Mouse (Mus musculus): ENCODE data around the gene 1700001K19Rik. TPM values are rescaled to one million over a fixed set of nuclear protein-coding genes. Genes with fewer than 3 reads are reported as not detected.

The 1700001K19Rik gene
- polyA plus RNA-seq, 1 experiment from 2014 or later, result not detected

DNA sequence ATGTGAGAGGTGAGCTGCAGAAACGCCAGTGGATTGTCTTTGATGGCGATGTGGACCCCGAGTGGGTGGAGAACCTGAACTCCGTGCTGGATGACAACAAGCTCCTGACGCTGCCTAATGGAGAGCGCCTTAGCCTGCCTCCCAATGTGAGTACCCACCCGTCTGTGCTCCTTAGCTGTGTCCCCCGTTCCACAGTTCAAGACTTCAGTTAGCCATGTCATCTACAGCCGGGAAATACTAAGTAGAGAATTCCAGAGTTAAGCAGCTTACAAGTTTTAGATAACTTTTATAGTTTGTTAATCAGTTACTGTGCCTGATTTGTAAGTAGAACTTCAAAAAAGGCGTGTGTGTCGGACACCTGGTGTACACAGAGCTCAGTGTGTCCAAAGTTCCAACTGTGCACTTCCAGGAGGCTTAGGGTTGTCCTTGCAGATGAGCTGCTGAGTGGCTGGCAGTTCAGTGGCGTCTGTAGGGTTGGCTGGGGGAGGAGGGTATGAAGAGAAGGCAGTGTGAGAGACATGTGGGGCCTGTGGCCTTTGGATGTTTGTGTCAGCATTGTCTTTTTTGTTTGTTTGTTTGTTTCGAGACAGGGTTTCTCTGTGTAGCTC is 44.8 kb downstream of the 1700001K19Rik start:
- Histone ChIP-seq H3K9me3 (no peaks in the 10 kb centered on the region), H3K27ac (no peak overlapping the region), H3K27me3 (replicated peaks) (no peaks in the 10 kb centered on the region), H3K36me3 (peaks cover 95% of the 10 kb centered on the region), H3K9ac (no peak overlapping the region), H3K4me2 (no peak overlapping the region), H3K4me3 (replicated peaks) (no peak overlapping the region), H3K4me1 (no peaks in the 10 kb centered on the region)
- no peak for ATAC-seq (ENCODE audit: insufficient read depth, low FRiP score, low read depth)
- 87% methylated on average over 13 of the region's 13 CpGs for WGBS

DNA sequence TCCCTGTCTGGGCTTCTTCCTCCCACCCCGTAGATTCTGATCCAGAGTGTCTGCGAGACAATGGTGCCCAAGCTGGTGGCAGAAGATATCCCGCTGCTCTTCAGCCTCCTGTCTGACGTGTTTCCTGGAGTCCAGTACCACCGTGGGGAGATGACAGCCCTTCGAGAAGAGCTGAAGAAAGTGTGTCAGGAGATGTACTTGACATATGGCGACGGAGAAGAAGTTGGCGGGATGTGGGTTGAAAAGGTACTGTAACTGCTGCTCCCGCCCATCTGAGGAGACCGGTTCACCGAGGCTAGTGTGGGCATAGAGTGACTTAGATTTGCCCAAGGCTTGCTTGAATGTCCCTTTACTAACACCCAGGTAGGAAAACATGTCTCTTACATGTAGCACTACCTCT is 46.1 kb downstream of the 1700001K19Rik start:
- Histone ChIP-seq H3K27ac (no peak overlapping the region), H3K4me3 (replicated peaks) (no peak overlapping the region), H3K9me3 (no peaks in the 10 kb centered on the region), H3K4me2 (no peak overlapping the region), H3K27me3 (replicated peaks) (no peaks in the 10 kb centered on the region), H3K4me1 (no peaks in the 10 kb centered on the region), H3K36me3 (peaks cover 97% of the 10 kb centered on the region), H3K9ac (no peak overlapping the region)
- ATAC-seq (ENCODE audit: insufficient read depth, low FRiP score, low read depth), result no peak
- WGBS, result 95% methylated on average over 12 of the region's 12 CpGs

DNA sequence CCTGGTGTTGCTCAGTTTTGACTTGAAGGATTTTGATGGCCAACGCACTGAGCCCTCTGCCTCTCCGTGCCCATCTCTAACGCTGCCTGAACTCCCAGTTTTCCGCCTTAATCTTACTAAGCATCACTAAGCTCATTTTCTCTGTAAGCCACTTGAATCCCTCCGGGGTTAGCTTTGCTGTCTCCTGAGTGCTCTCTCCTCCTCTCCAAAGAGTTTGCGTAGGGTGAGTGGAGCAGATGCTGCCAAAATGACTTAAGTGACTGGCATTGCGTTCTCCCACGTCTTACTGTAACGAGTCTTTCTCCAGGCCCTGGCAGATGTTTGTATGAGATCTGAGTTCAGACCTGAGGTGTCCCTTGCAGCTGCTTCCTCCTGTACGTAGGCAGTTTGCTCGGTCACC is 52.4 kb downstream of the 1700001K19Rik start:
- Histone ChIP-seq H3K36me3 (peaks cover 93% of the 10 kb centered on the region), H3K27ac (no peak overlapping the region), H3K4me1 (no peaks in the 10 kb centered on the region), H3K9ac (no peak overlapping the region), H3K4me3 (replicated peaks) (no peak overlapping the region), H3K4me2 (no peak overlapping the region), H3K27me3 (replicated peaks) (no peaks in the 10 kb centered on the region), H3K9me3 (no peaks in the 10 kb centered on the region)
- ATAC-seq (ENCODE audit: insufficient read depth, low FRiP score, low read depth), result no peak
- WGBS, result 94% methylated on average over 11 of the region's 11 CpGs

Small RNA genes within 50 kb of the gene (microRNA-seq; reads per million reads assigned to microRNA genes)
- not detected for gene Gm27299

Other genes starting within 250 kb of the 1700001K19Rik start
- 145 and 154 TPM in 2 replicates for gene Ppp2r5c, start 235.5 kb downstream of the 1700001K19Rik start, polyA plus RNA-seq (2015; fragmentation: Nextera tagmentation; extraction: Ambion mirVana)
- 41.5 and 41.9 TPM in 2 replicates for gene Dync1h1, start 81.2 kb downstream of the 1700001K19Rik start, polyA plus RNA-seq (2015; fragmentation: Nextera tagmentation; extraction: Ambion mirVana)
- 815 and 840 TPM in 2 replicates for gene Hsp90aa1, start 20.1 kb upstream of the 1700001K19Rik start, polyA plus RNA-seq (2015; fragmentation: Nextera tagmentation; extraction: Ambion mirVana)
- gene Wdr20, start 55.3 kb upstream of the 1700001K19Rik start, polyA plus RNA-seq (2015; fragmentation: Nextera tagmentation; extraction: Ambion mirVana), result 24.0 and 25.3 TPM in 2 replicates
- 2.5 and 3.3 TPM in 2 replicates for gene Mok, start 158.3 kb upstream of the 1700001K19Rik start, polyA plus RNA-seq (2015; fragmentation: Nextera tagmentation; extraction: Ambion mirVana)
- gene Zfp839, start 167.6 kb upstream of the 1700001K19Rik start, polyA plus RNA-seq (2015; fragmentation: Nextera tagmentation; extraction: Ambion mirVana), result 5.7 and 6.8 TPM in 2 replicates
- gene Cinp, start 206.5 kb upstream of the 1700001K19Rik start, polyA plus RNA-seq (2015; fragmentation: Nextera tagmentation; extraction: Ambion mirVana), result 71.0 TPM in 2 replicates
- 3.3 and 3.8 TPM in 2 replicates for gene Tecpr2, start 206.6 kb upstream of the 1700001K19Rik start, polyA plus RNA-seq (2015; fragmentation: Nextera tagmentation; extraction: Ambion mirVana)

Measured in stomach, embryonic 15.5 days (tissue).